Mouse (Mus musculus) lung, adult 2 months (tissue): ENCODE results near the gene Ankmy1.

Experiments used
- CTCF ChIP-seq: fragments of 200-500 bp; IDR thresholded peaks from 2 replicates; pipeline ENCODE4 v1.5.1; 2011; ENCODE audit warnings: mild to moderate bottlenecking, low read length, control low read depth; ENCODE audit not compliant: insufficient read depth
- POLR2A ChIP-seq: fragments of 200-500 bp; IDR thresholded peaks from 2 replicates; pipeline ENCODE4 v1.6.1; 2011; ENCODE audit warnings: low read depth, mild to moderate bottlenecking, control low read depth, low read length, borderline replicate concordance; ENCODE audit errors: extremely low read depth

DNA sequence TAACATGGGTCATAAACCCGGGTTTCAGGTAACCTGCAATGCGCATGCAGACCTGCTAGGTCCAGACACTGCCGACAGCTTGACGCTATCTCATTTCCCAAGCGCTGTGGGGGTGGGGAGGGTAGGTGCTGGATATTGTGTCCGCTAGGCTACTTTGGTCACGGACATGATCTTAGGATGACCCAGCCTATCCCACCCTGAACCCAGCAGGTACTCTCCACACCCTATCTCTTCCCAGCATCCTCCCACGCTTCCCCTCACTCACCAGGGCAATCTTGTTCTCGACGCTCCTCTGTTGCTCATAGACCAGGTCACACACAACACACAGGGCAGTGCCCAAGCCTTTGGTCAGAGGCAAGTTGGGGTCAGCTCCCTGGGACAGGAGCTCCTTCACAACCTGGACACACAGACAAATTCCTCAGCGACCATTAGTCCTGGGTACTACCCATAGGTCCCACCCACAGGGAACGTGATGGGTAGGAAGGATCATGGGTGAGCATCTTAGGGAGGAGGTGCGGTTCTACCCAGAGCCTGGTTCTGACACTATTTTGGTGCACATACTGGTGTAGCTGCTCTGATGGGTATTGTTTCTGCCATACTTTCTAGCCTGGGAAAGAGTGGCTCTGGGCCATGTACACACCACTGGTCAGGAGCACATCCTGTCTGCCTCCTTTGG lies 24.5 kb downstream of the Ankmy1 start:
- TF ChIP-seq POLR2A (no peak), CTCF (no peak)
